Mouse (Mus musculus): ENCODE data around the gene Defb10.
A peak's percentile ranks its signal among the peaks of the same experiment; 100 is the strongest.
"Not testable (repeated sequence)": the region's sequence is repeated elsewhere in the genome, so short reads cannot be mapped to it uniquely, and the experiment has no call there.

Gene Defb10

DNA sequence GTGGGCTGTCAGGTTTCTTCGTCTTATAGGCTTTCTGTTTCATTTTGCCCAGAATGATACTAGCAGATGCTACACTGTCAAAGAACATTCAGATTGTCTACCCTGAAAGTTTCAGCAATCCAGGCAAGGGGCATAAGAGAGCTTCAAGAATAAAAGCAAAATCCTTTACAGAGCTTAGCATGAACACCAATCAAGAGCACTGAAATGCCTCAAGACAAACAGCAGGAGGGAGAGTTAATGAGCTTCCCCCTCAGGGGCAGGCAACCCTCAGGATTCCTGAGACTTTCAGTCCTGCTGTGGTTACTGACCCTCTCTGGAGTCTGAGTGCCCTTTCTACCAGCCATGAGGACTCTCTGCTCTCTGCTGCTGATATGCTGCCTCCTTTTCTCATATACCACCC is at the start of gene Defb10:
Defb10 (plus strand) TSS at position 316 of the 400 bp plus-strand sequence.
- not testable (repeated sequence) for DNase-seq

DNA sequence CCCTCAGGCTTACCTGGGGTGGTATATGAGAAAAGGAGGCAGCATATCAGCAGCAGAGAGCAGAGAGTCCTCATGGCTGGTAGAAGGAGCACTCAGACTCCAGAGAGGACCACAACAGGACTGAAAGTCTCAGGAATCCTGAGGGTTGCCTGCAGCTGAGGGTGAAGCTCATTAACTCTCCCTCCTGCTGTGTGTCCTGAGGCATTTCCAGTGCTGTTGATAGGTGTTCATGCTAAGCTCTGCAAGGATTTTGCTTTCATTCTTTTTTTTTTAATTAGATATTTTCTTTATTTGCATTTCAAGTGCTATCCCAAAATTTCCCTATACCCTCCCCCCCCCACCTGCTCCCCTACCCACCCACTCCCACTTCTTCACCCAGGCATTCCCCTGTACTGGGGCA is 26.6 kb downstream of the Defb10 start, which contains the start of gene Defb9:
Defb9 (minus strand) TSS at position 101 of the 400 bp plus-strand sequence.
- DNase-seq, result peak; percentile 5

DNA sequence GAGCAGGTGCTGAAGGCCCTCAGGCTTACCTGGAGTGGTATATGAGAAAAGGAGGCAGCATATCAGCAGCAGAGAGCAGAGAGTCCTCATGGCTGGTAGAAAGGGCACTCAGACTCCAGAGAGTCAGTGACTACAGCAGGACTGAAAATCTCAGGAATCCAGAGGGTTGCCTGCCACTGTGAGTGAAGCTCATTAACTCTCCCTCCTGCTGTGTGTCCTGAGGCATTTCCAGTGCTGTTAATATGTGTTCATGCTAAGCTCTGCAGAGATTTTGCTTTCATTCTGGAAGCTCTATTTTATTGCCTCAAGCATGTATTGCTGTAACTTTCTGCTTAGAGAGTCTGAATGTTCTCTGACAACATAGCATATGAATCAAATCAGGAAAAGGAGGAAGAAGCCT is 47.6 kb downstream of the Defb10 start, which contains the start of gene Defb11:
Defb11 (minus strand) TSS at position 123 of the 400 bp plus-strand sequence.
- DNase-seq, result peak; percentile 54

Measured in kidney, adult 9 months (tissue).